Mouse (Mus musculus) bone marrow, adult 2 months (tissue): ENCODE results near the gene Sox5.

Source experiments
- CTCF ChIP-seq: fragments of 200-500 bp; IDR thresholded peaks from 2 replicates; pipeline ENCODE4 v1.5.1; 2011; ENCODE audit warnings: low read length, control low read depth; ENCODE audit not compliant: control insufficient read depth, insufficient read depth
- POLR2A ChIP-seq: fragments of 200-500 bp; IDR thresholded peaks from 2 replicates; pipeline ENCODE4 v1.6.1; 2011; ENCODE audit warnings: low read depth, mild to moderate bottlenecking, control low read depth, low read length, borderline replicate concordance; ENCODE audit not compliant: control insufficient read depth

DNA sequence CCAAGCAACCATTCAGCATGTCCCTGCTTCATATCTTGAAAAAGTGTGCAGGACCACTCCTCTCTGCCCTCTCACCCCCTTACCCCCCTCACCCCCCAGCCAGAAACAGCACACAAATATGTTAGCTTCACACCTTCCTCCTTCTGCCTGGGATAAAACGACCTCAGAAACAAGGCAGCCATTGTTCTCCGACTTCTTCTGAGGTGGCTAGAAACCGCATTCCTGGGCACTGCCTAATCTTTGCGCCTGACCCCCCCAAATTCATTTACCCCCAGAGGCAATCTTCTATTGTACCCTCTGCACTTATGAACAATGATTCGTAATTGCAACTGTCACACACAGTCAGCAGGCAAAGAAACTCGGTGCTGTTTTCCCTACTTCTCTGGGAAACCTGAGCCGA is 742.6 kb downstream of the Sox5 start:
- no peak for TF ChIP-seq CTCF
- no peak for TF ChIP-seq POLR2A
